Mouse (Mus musculus) frontal cortex, adult 2 months (tissue): ENCODE measurements around the gene Frs3. TPM values are rescaled to one million over a fixed set of nuclear protein-coding genes. Genes with fewer than 3 reads are reported as not detected.
"Not testable (repeated sequence)": the region's sequence is repeated elsewhere in the genome, so short reads cannot be mapped to it uniquely, and the experiment has no call there.

ENCODE experiments used
- DNase-seq, 2 experiments: peaks; one replicate each; pipeline ENCODE4 v3.0.0; 2022; ENCODE audit warnings: low spot score in 1 of 2; ENCODE audit errors: extremely low spot score in 1 of 2
- polyA plus RNA-seq: library from polyadenylated mRNA; depleted of rRNA; stranded (reverse); fragments of >200 nt; gene quantifications from 2 replicates; pipeline ENCODE4 v1.2.3, GENCODE M21; 2012; rRNA removed

Gene Frs3
- 39.1 and 39.9 TPM in 2 replicates for polyA plus RNA-seq

GRCm38 (mm10) chr17:47688608-47689575 is at the start of gene Frs3:
Gene Frs3 (plus strand): TSS chr17:47689030.
- DNase-seq = peak; percentile 47 to 81

- DNase-seq = no peak
These were observed 45.8 kb upstream of the Frs3 start for GRCm38 (mm10) chr17:47642992-47643391.

GRCm38 (mm10) chr17:47646683-47647082 is 42.1 kb upstream of the Frs3 start:
- peak; percentile 36 to 63 for DNase-seq

- DNase-seq = no peak
These were observed 39.9 kb upstream of the Frs3 start for GRCm38 (mm10) chr17:47648966-47649365.

- DNase-seq = no peak
These were observed 36.9 kb upstream of the Frs3 start for GRCm38 (mm10) chr17:47651953-47652352.

- not testable (repeated sequence) for DNase-seq
These were observed 34.5 kb upstream of the Frs3 start for GRCm38 (mm10) chr17:47654346-47654745.

GRCm38 (mm10) chr17:47655697-47656096 is 33.1 kb upstream of the Frs3 start:
- no peak for DNase-seq

- no peak for DNase-seq
These were observed 30.9 kb upstream of the Frs3 start for GRCm38 (mm10) chr17:47657901-47658300.

GRCm38 (mm10) chr17:47658741-47659243 is 30.0 kb upstream of the Frs3 start:
- no peak for DNase-seq

GRCm38 (mm10) chr17:47663009-47663713 is 25.7 kb upstream of the Frs3 start:
- no peak for DNase-seq

GRCm38 (mm10) chr17:47664474-47664873 is 24.4 kb upstream of the Frs3 start:
- no peak for DNase-seq

GRCm38 (mm10) chr17:47669166-47669565 is 19.7 kb upstream of the Frs3 start:
- DNase-seq = no peak

- DNase-seq = no peak
These were observed 16.9 kb upstream of the Frs3 start for GRCm38 (mm10) chr17:47671988-47672310.

GRCm38 (mm10) chr17:47672311-47673111 is 16.3 kb upstream of the Frs3 start:
- peak in 1 of 2 experiments; percentile 48 for DNase-seq

GRCm38 (mm10) chr17:47676581-47676980 is 12.2 kb upstream of the Frs3 start:
- DNase-seq = peak; percentile 62 to 91

GRCm38 (mm10) chr17:47678238-47678637 is 10.6 kb upstream of the Frs3 start:
- DNase-seq = no peak

- DNase-seq = no peak
These were observed 10.1 kb upstream of the Frs3 start for GRCm38 (mm10) chr17:47678702-47679101.

GRCm38 (mm10) chr17:47682836-47683235 is 6.0 kb upstream of the Frs3 start:
- no peak for DNase-seq

- DNase-seq = peak; percentile 92 to 98
These were observed 1.2 kb upstream of the Frs3 start for GRCm38 (mm10) chr17:47687409-47688343.

- no peak for DNase-seq
These were observed 554 bp upstream of the Frs3 start, which contains the start of gene Tomm6 for GRCm38 (mm10) chr17:47688344-47688607. Gene Tomm6 (minus strand): TSS chr17:47688386.
